Mouse (Mus musculus): ENCODE data around the gene Atxn3. TPM values are rescaled to one million over a fixed set of nuclear protein-coding genes. Genes with fewer than 3 reads are reported as not detected.

Atxn3 gene
- polyA plus RNA-seq, 1 experiment from 2014 or later, result 13.1 TPM

- no peak for ATAC-seq
- 89% methylated on average over 4 of the region's 4 CpGs for WGBS
- no peak overlapping the region for H3K4me2 ChIP-seq (ENCODE audit: low read length)
Measured at GRCm38 (mm10) chr12:101904906-101905305, 53.1 kb downstream of the Atxn3 start.

GRCm38 (mm10) chr12:101904170-101904569, 53.9 kb downstream of the Atxn3 start:
- Histone ChIP-seq H3K27me3 (replicated peaks; ENCODE audit: control insufficient read depth, insufficient read depth, low read length) (no peaks in the 10 kb centered on the region), H3K9me3 (replicated peaks; ENCODE audit: control insufficient read depth, low read length) (no peaks in the 10 kb centered on the region)
- WGBS, result 95% methylated on average over 3 of the region's 3 CpGs

More at GRCm38 (mm10) chr12:101904906-101905305, 53.1 kb downstream of the Atxn3 start:
- Histone ChIP-seq H3K4me3 (ENCODE audit: low read depth, low read length) (no peak overlapping the region), H3K27me3 (replicated peaks; ENCODE audit: control insufficient read depth, insufficient read depth, low read length) (no peaks in the 10 kb centered on the region), H3K36me3 (ENCODE audit: control insufficient read depth, insufficient read depth, low read length) (peaks cover 17% of the 10 kb centered on the region; the same call in 1 of the 2 replicates), H3K4me1 (ENCODE audit: control insufficient read depth, insufficient read depth, low read length) (no peaks in the 10 kb centered on the region), H3K9me3 (replicated peaks; ENCODE audit: control insufficient read depth, low read length) (no peaks in the 10 kb centered on the region), H3K9ac (ENCODE audit: low read length) (no peak overlapping the region), H3K27ac (ENCODE audit: low read depth, low read length) (no peak overlapping the region)
- DNase-seq (ENCODE audit: low spot score), result no peak

GRCm38 (mm10) chr12:101899671-101900245, 58.3 kb downstream of the Atxn3 start:
- H3K9me3 ChIP-seq (replicated peaks; ENCODE audit: control insufficient read depth, low read length), result no peaks in the 10 kb centered on the region
- DNase-seq (ENCODE audit: low spot score) (no peak), ATAC-seq (no peak)
- H3K36me3 ChIP-seq (ENCODE audit: control insufficient read depth, insufficient read depth, low read length), result peaks cover 7% of the 10 kb centered on the region; the same call in 1 of the 2 replicates
- H3K27ac ChIP-seq (ENCODE audit: low read depth, low read length), result no peak overlapping the region
- H3K4me2 ChIP-seq (ENCODE audit: low read length), result no peak overlapping the region
- H3K4me3 ChIP-seq (ENCODE audit: low read depth, low read length), result no peak overlapping the region
- no peaks in the 10 kb centered on the region for H3K27me3 ChIP-seq (replicated peaks; ENCODE audit: control insufficient read depth, insufficient read depth, low read length)
- no peaks in the 10 kb centered on the region for H3K4me1 ChIP-seq (ENCODE audit: control insufficient read depth, insufficient read depth, low read length)
- 90% methylated on average over 2 of the region's 2 CpGs for WGBS
- no peak overlapping the region for H3K9ac ChIP-seq (ENCODE audit: low read length)

More at GRCm38 (mm10) chr12:101904170-101904569, 53.9 kb downstream of the Atxn3 start:
- no peaks in the 10 kb centered on the region for H3K4me1 ChIP-seq (ENCODE audit: control insufficient read depth, insufficient read depth, low read length)
- no peak overlapping the region for H3K4me3 ChIP-seq (ENCODE audit: low read depth, low read length)
- H3K4me2 ChIP-seq (ENCODE audit: low read length), result no peak overlapping the region
- no peak overlapping the region for H3K9ac ChIP-seq (ENCODE audit: low read length)
- ATAC-seq, result no peak
- no peak overlapping the region for H3K27ac ChIP-seq (ENCODE audit: low read depth, low read length)
- no peak for DNase-seq (ENCODE audit: low spot score)
- peaks cover 17% of the 10 kb centered on the region; the same call in 1 of the 2 replicates for H3K36me3 ChIP-seq (ENCODE audit: control insufficient read depth, insufficient read depth, low read length)

GRCm38 (mm10) chr12:101898966-101899365, 59.1 kb downstream of the Atxn3 start:
- Histone ChIP-seq H3K9me3 (replicated peaks; ENCODE audit: control insufficient read depth, low read length) (no peaks in the 10 kb centered on the region), H3K4me1 (ENCODE audit: control insufficient read depth, insufficient read depth, low read length) (no peaks in the 10 kb centered on the region), H3K27ac (ENCODE audit: low read depth, low read length) (no peak overlapping the region), H3K4me3 (ENCODE audit: low read depth, low read length) (no peak overlapping the region), H3K4me2 (ENCODE audit: low read length) (no peak overlapping the region), H3K36me3 (ENCODE audit: control insufficient read depth, insufficient read depth, low read length) (peaks cover 10% of the 10 kb centered on the region), H3K9ac (ENCODE audit: low read length) (no peak overlapping the region), H3K27me3 (replicated peaks; ENCODE audit: control insufficient read depth, insufficient read depth, low read length) (no peaks in the 10 kb centered on the region)
- 96% methylated on average over 8 of the region's 8 CpGs for WGBS
- ATAC-seq, result no peak
- DNase-seq (ENCODE audit: low spot score), result no peak

GRCm38 (mm10) chr12:101897113-101897512, 60.9 kb downstream of the Atxn3 start:
- no peak overlapping the region for H3K4me3 ChIP-seq (ENCODE audit: low read depth, low read length)
- no peak overlapping the region for H3K4me2 ChIP-seq (ENCODE audit: low read length)
- no peaks in the 10 kb centered on the region for H3K27me3 ChIP-seq (replicated peaks; ENCODE audit: control insufficient read depth, insufficient read depth, low read length)
- DNase-seq (ENCODE audit: low spot score), result no peak
- peaks cover 16% of the 10 kb centered on the region for H3K36me3 ChIP-seq (ENCODE audit: control insufficient read depth, insufficient read depth, low read length)
- no peak for ATAC-seq
- no peaks in the 10 kb centered on the region for H3K9me3 ChIP-seq (replicated peaks; ENCODE audit: control insufficient read depth, low read length)
- no peak overlapping the region for H3K9ac ChIP-seq (ENCODE audit: low read length)
- WGBS, result 90% methylated on average over 7 of the region's 7 CpGs
- no peak overlapping the region for H3K27ac ChIP-seq (ENCODE audit: low read depth, low read length)
- H3K4me1 ChIP-seq (ENCODE audit: control insufficient read depth, insufficient read depth, low read length), result no peaks in the 10 kb centered on the region

- no peak overlapping the region for H3K4me3 ChIP-seq (ENCODE audit: low read depth, low read length)
- H3K27me3 ChIP-seq (replicated peaks; ENCODE audit: control insufficient read depth, insufficient read depth, low read length), result no peaks in the 10 kb centered on the region
- WGBS, result 84% methylated on average over 8 of the region's 8 CpGs
- peaks cover 40% of the 10 kb centered on the region for H3K36me3 ChIP-seq (ENCODE audit: control insufficient read depth, insufficient read depth, low read length)
- no peak overlapping the region for H3K4me2 ChIP-seq (ENCODE audit: low read length)
- no peaks in the 10 kb centered on the region for H3K9me3 ChIP-seq (replicated peaks; ENCODE audit: control insufficient read depth, low read length)
- no peaks in the 10 kb centered on the region for H3K4me1 ChIP-seq (ENCODE audit: control insufficient read depth, insufficient read depth, low read length)
- H3K27ac ChIP-seq (ENCODE audit: low read depth, low read length), result no peak overlapping the region
- DNase-seq (ENCODE audit: low spot score), result no peak
- no peak overlapping the region for H3K9ac ChIP-seq (ENCODE audit: low read length)
- no peak for ATAC-seq
Measured at GRCm38 (mm10) chr12:101893296-101893695, 64.8 kb downstream of the Atxn3 start.

- H3K4me2 ChIP-seq (ENCODE audit: low read length), result no peak overlapping the region
- DNase-seq (ENCODE audit: low spot score), result no peak
- no peak overlapping the region for H3K9ac ChIP-seq (ENCODE audit: low read length)
- WGBS, result 97% methylated on average over 2 of the region's 2 CpGs
- no peak overlapping the region for H3K4me3 ChIP-seq (ENCODE audit: low read depth, low read length)
- H3K9me3 ChIP-seq (replicated peaks; ENCODE audit: control insufficient read depth, low read length), result no peaks in the 10 kb centered on the region
- no peak for ATAC-seq
- H3K27me3 ChIP-seq (replicated peaks; ENCODE audit: control insufficient read depth, insufficient read depth, low read length), result no peaks in the 10 kb centered on the region
- no peak overlapping the region for H3K27ac ChIP-seq (ENCODE audit: low read depth, low read length)
- H3K36me3 ChIP-seq (ENCODE audit: control insufficient read depth, insufficient read depth, low read length), result peaks cover 42% of the 10 kb centered on the region
- H3K4me1 ChIP-seq (ENCODE audit: control insufficient read depth, insufficient read depth, low read length), result no peaks in the 10 kb centered on the region
Measured at GRCm38 (mm10) chr12:101892832-101893231, 65.2 kb downstream of the Atxn3 start.

GRCm38 (mm10) chr12:101891066-101891465, 67.0 kb downstream of the Atxn3 start:
- Histone ChIP-seq H3K4me1 (ENCODE audit: control insufficient read depth, insufficient read depth, low read length) (no peaks in the 10 kb centered on the region), H3K4me3 (ENCODE audit: low read depth, low read length) (no peak overlapping the region), H3K9ac (ENCODE audit: low read length) (no peak overlapping the region), H3K36me3 (ENCODE audit: control insufficient read depth, insufficient read depth, low read length) (peaks cover 55% of the 10 kb centered on the region), H3K27me3 (replicated peaks; ENCODE audit: control insufficient read depth, insufficient read depth, low read length) (no peaks in the 10 kb centered on the region), H3K9me3 (replicated peaks; ENCODE audit: control insufficient read depth, low read length) (no peaks in the 10 kb centered on the region), H3K4me2 (ENCODE audit: low read length) (no peak overlapping the region), H3K27ac (ENCODE audit: low read depth, low read length) (no peak overlapping the region)
- 80% methylated on average over 5 of the region's 5 CpGs for WGBS
- DNase-seq (ENCODE audit: low spot score) (no peak), ATAC-seq (no peak)

- Histone ChIP-seq H3K27ac (ENCODE audit: low read depth, low read length) (no peak overlapping the region), H3K4me2 (ENCODE audit: low read length) (no peak overlapping the region), H3K4me1 (ENCODE audit: control insufficient read depth, insufficient read depth, low read length) (no peaks in the 10 kb centered on the region), H3K9me3 (replicated peaks; ENCODE audit: control insufficient read depth, low read length) (no peaks in the 10 kb centered on the region), H3K9ac (ENCODE audit: low read length) (no peak overlapping the region), H3K27me3 (replicated peaks; ENCODE audit: control insufficient read depth, insufficient read depth, low read length) (no peaks in the 10 kb centered on the region), H3K36me3 (ENCODE audit: control insufficient read depth, insufficient read depth, low read length) (peaks cover 72% of the 10 kb centered on the region), H3K4me3 (ENCODE audit: low read depth, low read length) (no peak overlapping the region)
- 96% methylated on average over 3 of the region's 3 CpGs for WGBS
- ATAC-seq, result no peak
- no peak for DNase-seq (ENCODE audit: low spot score)
Measured at GRCm38 (mm10) chr12:101889351-101889750, 68.7 kb downstream of the Atxn3 start.

Measured in forebrain, embryonic 14.5 days (tissue).